Comparison of ENCODE assay signal across 8 mouse cellular contexts in genomic region chr7:118128925-118129429, GRCm38 (mm10). TPM values are rescaled to one million over a fixed set of nuclear protein-coding genes. Genes with fewer than 3 reads are reported as not detected.
A peak's percentile ranks its signal among the peaks of the same experiment; 100 is the strongest.
DNase-seq lines count a peak whose midpoint lies in the region; ATAC-seq lines count a peak whose summit lies in the region.

No protein-coding gene starts in this region.

- WGBS in limb, embryonic 15.5 days = 0% methylated on average over 21 of the region's 21 CpGs
- under 1% methylated on average over 21 of the region's 21 CpGs for WGBS in neural tube, embryonic 13.5 days

- H3K27me3 ChIP-seq in limb, embryonic 15.5 days = no peaks in the 10 kb centered on the region
- no peaks in the 10 kb centered on the region for H3K27me3 ChIP-seq in neural tube, embryonic 13.5 days

- peak overlapping the region; percentile 75 for H3K4me2 ChIP-seq in limb, embryonic 15.5 days
- peak overlapping the region; percentile 85 for H3K4me2 ChIP-seq in neural tube, embryonic 13.5 days

- DNase-seq in embryo, embryonic 10 days (ENCODE audit: low spot score) = peak; percentile 41
- no peak for DNase-seq in embryo, embryonic 11 days
- peak; percentile 74 for DNase-seq in urinary bladder, postnatal 14 days (ENCODE audit: low spot score)
- DNase-seq in urinary bladder, postnatal 25 days (ENCODE audit: low spot score) = no peak
- DNase-seq in heart, postnatal 10 days = peak; percentile 40 to 52
- DNase-seq in thymus, postnatal 25 days = no peak

- H3K4me1 ChIP-seq in limb, embryonic 15.5 days = peaks cover 19% of the 10 kb centered on the region
- H3K4me1 ChIP-seq in neural tube, embryonic 13.5 days (replicated peaks) = peaks cover 33% of the 10 kb centered on the region

- H3K27ac ChIP-seq in limb, embryonic 15.5 days = peak overlapping the region; percentile 92
- peak overlapping the region; percentile 91 for H3K27ac ChIP-seq in neural tube, embryonic 13.5 days (replicated peaks)

- peak; percentile 64 for ATAC-seq in limb, embryonic 15.5 days (ENCODE audit: insufficient number of reproducible peaks, low FRiP score, low TSS enrichment, low read depth)
- ATAC-seq in neural tube, embryonic 13.5 days (ENCODE audit: low read depth) = peak; percentile 81

- peak overlapping the region; percentile 81 for H3K9ac ChIP-seq in limb, embryonic 15.5 days
- H3K9ac ChIP-seq in neural tube, embryonic 13.5 days = peak overlapping the region; percentile 88

- no peaks in the 10 kb centered on the region for H3K9me3 ChIP-seq in limb, embryonic 15.5 days
- H3K9me3 ChIP-seq in neural tube, embryonic 13.5 days = no peaks in the 10 kb centered on the region

- H3K4me3 ChIP-seq in limb, embryonic 15.5 days = peak overlapping the region; percentile 79
- peak overlapping the region; percentile 90 for H3K4me3 ChIP-seq in neural tube, embryonic 13.5 days

- peaks cover 19% of the 10 kb centered on the region for H3K36me3 ChIP-seq in limb, embryonic 15.5 days
- H3K36me3 ChIP-seq in neural tube, embryonic 13.5 days = peaks cover 13% of the 10 kb centered on the region

- intact Hi-C loops in heart, postnatal 10 days (cut with DNase I) = no loop called here

RNA-seq across cellular contexts. Expression of gene Arl6ip1, which starts 0.5 kb away (rescaled TPM):
- 10 to 100 TPM; 49.7 to 56.8 TPM for total RNA-seq in heart, postnatal 10 days (2021)
- polyA plus RNA-seq in limb, embryonic 15.5 days (2015; fragmentation: Nextera tagmentation; extraction: Ambion mirVana) = 365 and 428 TPM in 2 replicates
- polyA plus RNA-seq in neural tube, embryonic 13.5 days (2015; fragmentation: Nextera tagmentation; extraction: Ambion mirVana) = 480 and 481 TPM in 2 replicates

RNA-seq across cellular contexts. Expression of gene Rps15a, which starts 13.0 kb away (rescaled TPM):
- 100 to 1,000 TPM; 675 to 681 TPM for total RNA-seq in heart, postnatal 10 days (2021)
- 616 and 815 TPM in 2 replicates for polyA plus RNA-seq in limb, embryonic 15.5 days (2015; fragmentation: Nextera tagmentation; extraction: Ambion mirVana)
- polyA plus RNA-seq in neural tube, embryonic 13.5 days (2015; fragmentation: Nextera tagmentation; extraction: Ambion mirVana) = 430 and 493 TPM in 2 replicates

Comparison
In these comparisons a context has a peak if more than half of its experiments do, and no peak if none do; other contexts are left out.
1. DNase-seq: peak in embryo, embryonic 10 days (single experiment), urinary bladder, postnatal 14 days (single experiment) and heart, postnatal 10 days (2 of 2); none in embryo, embryonic 11 days (single experiment), urinary bladder, postnatal 25 days (single experiment) and thymus, postnatal 25 days (single experiment).